Mouse (Mus musculus): ENCODE measurements around the gene Ankrd33. TPM values are rescaled to one million over a fixed set of nuclear protein-coding genes. Genes with fewer than 3 reads are reported as not detected.

Gene Ankrd33
- polyA plus RNA-seq, 1 experiment from 2014 or later: not detected

- Histone ChIP-seq H3K9ac (ENCODE audit: low read depth, low read length) (no peak overlapping the region), H3K9me3 (replicated peaks; ENCODE audit: low read length) (no peaks in the 10 kb centered on the region), H3K27ac (no peak overlapping the region), H3K4me3 (replicated peaks; ENCODE audit: low read depth, low read length) (no peak overlapping the region), H3K36me3 (ENCODE audit: insufficient read depth, low read length) (no peaks in the 10 kb centered on the region), H3K4me1 (replicated peaks; ENCODE audit: insufficient read depth, low read length) (peaks cover 15% of the 10 kb centered on the region; the same call in 1 of the 2 replicates), H3K27me3 (ENCODE audit: insufficient read depth, low read length) (no peaks in the 10 kb centered on the region), H3K4me2 (ENCODE audit: low read length) (no peak overlapping the region)
- ATAC-seq (replicated peaks; ENCODE audit: low FRiP score, low read depth) (no peak), DNase-seq (ENCODE audit: low spot score) (no peak)
- TF ChIP-seq CTCF (IDR thresholded peaks at IDR 0.05; ENCODE audit: low read depth): no peak
- WGBS: 62% methylated on average over 10 of the region's 10 CpGs
Measured at GRCm38 (mm10) chr15:101084499-101084898, 31.1 kb upstream of the Ankrd33 start.

GRCm38 (mm10) chr15:101086451-101086850 lies 29.1 kb upstream of the Ankrd33 start:
- Histone ChIP-seq H3K4me1 (replicated peaks; ENCODE audit: insufficient read depth, low read length) (0 out of 2 replicates have a peak, but pooled peaks cover 5% of the 10 kb centered on the region), H3K36me3 (ENCODE audit: insufficient read depth, low read length) (no peaks in the 10 kb centered on the region), H3K9ac (ENCODE audit: low read depth, low read length) (no peak overlapping the region), H3K4me2 (ENCODE audit: low read length) (no peak overlapping the region), H3K4me3 (replicated peaks; ENCODE audit: low read depth, low read length) (no peak overlapping the region), H3K27me3 (ENCODE audit: insufficient read depth, low read length) (no peaks in the 10 kb centered on the region), H3K27ac (no peak overlapping the region), H3K9me3 (replicated peaks; ENCODE audit: low read length) (no peaks in the 10 kb centered on the region)
- DNase-seq (ENCODE audit: low spot score) (no peak), ATAC-seq (replicated peaks; ENCODE audit: low FRiP score, low read depth) (no peak)
- TF ChIP-seq CTCF (IDR thresholded peaks at IDR 0.05; ENCODE audit: low read depth): no peak
- WGBS: 51% methylated on average over 9 of the region's 9 CpGs

GRCm38 (mm10) chr15:101086956-101087355 lies 28.6 kb upstream of the Ankrd33 start:
- WGBS: 66% methylated on average over 3 of the region's 3 CpGs
- Histone ChIP-seq H3K4me3 (replicated peaks; ENCODE audit: low read depth, low read length) (no peak overlapping the region), H3K27ac (no peak overlapping the region), H3K4me2 (ENCODE audit: low read length) (no peak overlapping the region), H3K4me1 (replicated peaks; ENCODE audit: insufficient read depth, low read length) (0 out of 2 replicates have a peak, but pooled peaks cover 2% of the 10 kb centered on the region), H3K36me3 (ENCODE audit: insufficient read depth, low read length) (no peaks in the 10 kb centered on the region), H3K9me3 (replicated peaks; ENCODE audit: low read length) (no peaks in the 10 kb centered on the region), H3K9ac (ENCODE audit: low read depth, low read length) (no peak overlapping the region), H3K27me3 (ENCODE audit: insufficient read depth, low read length) (no peaks in the 10 kb centered on the region)
- ATAC-seq (replicated peaks; ENCODE audit: low FRiP score, low read depth): no peak
- DNase-seq (ENCODE audit: low spot score): no peak
- no peak for TF ChIP-seq CTCF (IDR thresholded peaks at IDR 0.05; ENCODE audit: low read depth)

GRCm38 (mm10) chr15:101088291-101088690 lies 27.3 kb upstream of the Ankrd33 start:
- ATAC-seq (replicated peaks; ENCODE audit: low FRiP score, low read depth) (no peak), DNase-seq (ENCODE audit: low spot score) (no peak)
- Histone ChIP-seq H3K27me3 (ENCODE audit: insufficient read depth, low read length) (no peaks in the 10 kb centered on the region), H3K4me1 (replicated peaks; ENCODE audit: insufficient read depth, low read length) (peaks cover 12% of the 10 kb centered on the region), H3K36me3 (ENCODE audit: insufficient read depth, low read length) (no peaks in the 10 kb centered on the region), H3K9me3 (replicated peaks; ENCODE audit: low read length) (no peaks in the 10 kb centered on the region), H3K9ac (ENCODE audit: low read depth, low read length) (no peak overlapping the region), H3K4me2 (ENCODE audit: low read length) (no peak overlapping the region), H3K4me3 (replicated peaks; ENCODE audit: low read depth, low read length) (no peak overlapping the region), H3K27ac (no peak overlapping the region)
- no peak for TF ChIP-seq CTCF (IDR thresholded peaks at IDR 0.05; ENCODE audit: low read depth)
- 65% methylated on average over 4 of the region's 4 CpGs for WGBS

- H3K9ac ChIP-seq (ENCODE audit: low read depth, low read length): no peak overlapping the region
- no peak overlapping the region for H3K4me3 ChIP-seq (replicated peaks; ENCODE audit: low read depth, low read length)
- H3K27ac ChIP-seq: no peak overlapping the region
- H3K4me1 ChIP-seq (replicated peaks; ENCODE audit: insufficient read depth, low read length): peaks cover 22% of the 10 kb centered on the region
- no peaks in the 10 kb centered on the region for H3K9me3 ChIP-seq (replicated peaks; ENCODE audit: low read length)
- no peak for DNase-seq (ENCODE audit: low spot score)
- TF ChIP-seq CTCF (IDR thresholded peaks at IDR 0.05; ENCODE audit: low read depth): no peak
- no peak overlapping the region for H3K4me2 ChIP-seq (ENCODE audit: low read length)
- no peak for ATAC-seq (replicated peaks; ENCODE audit: low FRiP score, low read depth)
- 97% methylated on average over 8 of the region's 8 CpGs for WGBS
- no peaks in the 10 kb centered on the region for H3K27me3 ChIP-seq (ENCODE audit: insufficient read depth, low read length)
- no peaks in the 10 kb centered on the region for H3K36me3 ChIP-seq (ENCODE audit: insufficient read depth, low read length)
Measured at GRCm38 (mm10) chr15:101091551-101091950, 24.0 kb upstream of the Ankrd33 start.

GRCm38 (mm10) chr15:101092121-101092828 lies 23.3 kb upstream of the Ankrd33 start:
- H3K4me1 ChIP-seq (replicated peaks; ENCODE audit: insufficient read depth, low read length): peaks cover 22% of the 10 kb centered on the region
- no peaks in the 10 kb centered on the region for H3K36me3 ChIP-seq (ENCODE audit: insufficient read depth, low read length)
- no peak overlapping the region for H3K9ac ChIP-seq (ENCODE audit: low read depth, low read length)
- no peak for DNase-seq (ENCODE audit: low spot score)
- no peaks in the 10 kb centered on the region for H3K9me3 ChIP-seq (replicated peaks; ENCODE audit: low read length)
- WGBS: 28% methylated on average over 14 of the region's 14 CpGs
- H3K4me2 ChIP-seq (ENCODE audit: low read length): peak overlapping the region; percentile 42
- ATAC-seq (replicated peaks; ENCODE audit: low FRiP score, low read depth): peak; percentile 31; the same call in 1 of the 2 replicates
- H3K4me3 ChIP-seq (replicated peaks; ENCODE audit: low read depth, low read length): no peak overlapping the region
- H3K27ac ChIP-seq: peak overlapping the region; percentile 71
- no peaks in the 10 kb centered on the region for H3K27me3 ChIP-seq (ENCODE audit: insufficient read depth, low read length)
- TF ChIP-seq CTCF (IDR thresholded peaks at IDR 0.05; ENCODE audit: low read depth): no peak

Measured in kidney, postnatal 0 days (tissue).